Mouse (Mus musculus): ENCODE data around the gene Vmn2r88.

GRCm38 (mm10) chr14:51434546-51434945, 23.9 kb downstream of the Vmn2r88 start:
- no peak for TF ChIP-seq GATA1 (IDR thresholded peaks at IDR 0.05; ENCODE audit: low read length)
- TF ChIP-seq TAL1 (IDR thresholded peaks at IDR 0.05; ENCODE audit: low read length), result no peak

All from erythroblast, embryonic 14.5 days (primary cell).